Mouse (Mus musculus) right cerebral cortex, adult 18-20 months (tissue): ENCODE measurements around the gene Meox1.

Experiments
- DNase-seq: peaks from one replicate; pipeline ENCODE4 v3.0.0; 2022; ENCODE audit warnings: mixed read lengths

Gene Meox1

GRCm38 (mm10) chr11:101896546-101897361, 2.6 kb upstream of the Meox1 start:
- no peak for DNase-seq

- DNase-seq = no peak
These were observed 614 bp downstream of the Meox1 start for GRCm38 (mm10) chr11:101893560-101893959.

- no peak for DNase-seq
These were observed 2.7 kb downstream of the Meox1 start for GRCm38 (mm10) chr11:101891451-101891850.

- DNase-seq = no peak
These were observed 4.4 kb downstream of the Meox1 start for GRCm38 (mm10) chr11:101889781-101890180.

GRCm38 (mm10) chr11:101888820-101889219, 5.4 kb downstream of the Meox1 start:
- no peak for DNase-seq

GRCm38 (mm10) chr11:101886436-101886835, 7.7 kb downstream of the Meox1 start:
- DNase-seq = no peak

GRCm38 (mm10) chr11:101885881-101886319, 8.3 kb downstream of the Meox1 start:
- DNase-seq = no peak

- DNase-seq = no peak
These were observed 8.9 kb downstream of the Meox1 start for GRCm38 (mm10) chr11:101885232-101885631.

- DNase-seq = no peak
These were observed 10.3 kb downstream of the Meox1 start for GRCm38 (mm10) chr11:101883911-101884310.

- DNase-seq = no peak
These were observed 11.5 kb downstream of the Meox1 start for GRCm38 (mm10) chr11:101882500-101883290.

GRCm38 (mm10) chr11:101881604-101882071, 12.5 kb downstream of the Meox1 start:
- DNase-seq = no peak

- DNase-seq = no peak
These were observed 13.0 kb downstream of the Meox1 start for GRCm38 (mm10) chr11:101881185-101881584.

- DNase-seq = no peak
These were observed 14.5 kb downstream of the Meox1 start for GRCm38 (mm10) chr11:101879672-101880071.

GRCm38 (mm10) chr11:101878696-101879095, 15.5 kb downstream of the Meox1 start:
- no peak for DNase-seq

GRCm38 (mm10) chr11:101874978-101875377, 19.2 kb downstream of the Meox1 start:
- no peak for DNase-seq

- DNase-seq = no peak
These were observed 20.3 kb downstream of the Meox1 start for GRCm38 (mm10) chr11:101873909-101874308.

- no peak for DNase-seq
These were observed 22.7 kb downstream of the Meox1 start for GRCm38 (mm10) chr11:101871435-101871834.

- DNase-seq = peak; percentile 50
These were observed 24.0 kb downstream of the Meox1 start for GRCm38 (mm10) chr11:101870067-101870765.

GRCm38 (mm10) chr11:101867513-101868052, 26.6 kb downstream of the Meox1 start:
- no peak for DNase-seq

GRCm38 (mm10) chr11:101858742-101859141, 35.4 kb downstream of the Meox1 start:
- no peak for DNase-seq

GRCm38 (mm10) chr11:101855950-101856712, 38.0 kb downstream of the Meox1 start:
- DNase-seq = no peak

- DNase-seq = no peak
These were observed 43.1 kb downstream of the Meox1 start for GRCm38 (mm10) chr11:101851042-101851441.
